Mouse (Mus musculus) ES-Bruce4 (cell line): ENCODE results near the gene Ndufs1. TPM values are rescaled to one million over a fixed set of nuclear protein-coding genes. Genes with fewer than 3 reads are reported as not detected.
"Not testable (repeated sequence)": the region's sequence is repeated elsewhere in the genome, so short reads cannot be mapped to it uniquely, and the experiment has no call there.

Experiments used
- H3K27ac ChIP-seq: 2 replicates; pipeline ENCODE4 v1.5.1; 2012; ENCODE audit warnings: low read length, inconsistent platforms; ENCODE audit not compliant: insufficient read depth
- H3K27me3 ChIP-seq: 2 replicates; pipeline ENCODE4 v1.6.1; 2012; ENCODE audit warnings: mild to moderate bottlenecking, low read length, inconsistent platforms; ENCODE audit not compliant: control insufficient read depth, poor library complexity, insufficient read depth, severe bottlenecking
- H3K36me3 ChIP-seq: 2 replicates; pipeline ENCODE4 v1.6.1; 2012; ENCODE audit warnings: inconsistent platforms, mild to moderate bottlenecking, low read length, moderate library complexity; ENCODE audit not compliant: control insufficient read depth, poor library complexity, insufficient read depth, severe bottlenecking
- H3K4me1 ChIP-seq: one replicate; pipeline ENCODE4 v1.8.1; 2011; ENCODE audit warnings: low read length; ENCODE audit not compliant: control insufficient read depth, insufficient read depth
- H3K4me3 ChIP-seq: 2 replicates; pipeline ENCODE4 v1.5.1; 2011; ENCODE audit warnings: low read depth, mild to moderate bottlenecking, low read length
- H3K9ac ChIP-seq: 2 replicates; pipeline ENCODE4 v1.6.1; 2012; ENCODE audit warnings: low read depth, mild to moderate bottlenecking, inconsistent platforms; ENCODE audit not compliant: poor library complexity, severe bottlenecking
- H3K9me3 ChIP-seq: replicated peaks from 2 replicates; pipeline ENCODE4 v1.6.1; 2012; ENCODE audit warnings: mild to moderate bottlenecking, low read length, inconsistent platforms; ENCODE audit not compliant: control insufficient read depth, poor library complexity, insufficient read depth, severe bottlenecking
- CTCF ChIP-seq: IDR thresholded peaks from one replicate; pipeline ENCODE4 v1.8.1; 2011; ENCODE audit warnings: low read depth, low read length
- EP300 ChIP-seq: IDR thresholded peaks from 2 replicates; pipeline ENCODE4 v1.6.1; 2011; ENCODE audit warnings: low read depth, low read length; ENCODE audit not compliant: insufficient read depth
- POLR2A ChIP-seq: IDR thresholded peaks from one replicate; pipeline ENCODE4 v1.8.1; 2011; ENCODE audit warnings: low read length; ENCODE audit not compliant: insufficient read depth
- polyA plus RNA-seq: library from polyadenylated mRNA; stranded (reverse); fragments of >200 nt; gene quantifications from 2 replicates; pipeline ENCODE4 v1.2.4, GENCODE M21; 2011; ENCODE audit warnings: low read depth; ENCODE audit not compliant: missing spikeins, insufficient read depth, insufficient read length

Ndufs1 gene
- polyA plus RNA-seq, 1 experiment = 106 TPM

DNA sequence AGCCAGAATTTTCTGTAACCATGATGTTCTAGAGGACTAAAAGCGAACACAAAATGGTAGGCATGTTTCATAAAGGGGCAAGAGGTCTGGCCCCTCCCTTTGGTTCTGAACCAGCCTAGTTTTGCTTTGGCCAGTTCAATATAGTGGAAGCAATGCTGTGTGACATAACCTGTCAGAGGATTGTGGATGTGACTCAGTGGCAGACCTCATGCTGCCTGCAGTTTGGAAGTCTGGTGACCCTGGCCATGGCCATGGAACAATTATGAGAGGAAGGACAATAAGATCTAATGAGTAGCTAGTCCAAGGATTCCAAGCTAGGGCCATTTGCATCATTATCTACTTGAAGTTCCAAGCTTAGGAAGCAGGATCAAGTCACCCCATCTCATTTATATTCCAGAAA, 4.8 kb upstream of the Ndufs1 start:
- Histone ChIP-seq H3K27ac (no peak overlapping the region), H3K4me3 (no peak overlapping the region), H3K9me3 (no peaks in the 10 kb centered on the region), H3K9ac (no peak overlapping the region), H3K4me1 (no peaks in the 10 kb centered on the region), H3K36me3 (peaks cover 28% of the 10 kb centered on the region), H3K27me3 (no peaks in the 10 kb centered on the region)
- TF ChIP-seq CTCF = no peak
- no peak for TF ChIP-seq EP300
- TF ChIP-seq POLR2A = no peak

DNA sequence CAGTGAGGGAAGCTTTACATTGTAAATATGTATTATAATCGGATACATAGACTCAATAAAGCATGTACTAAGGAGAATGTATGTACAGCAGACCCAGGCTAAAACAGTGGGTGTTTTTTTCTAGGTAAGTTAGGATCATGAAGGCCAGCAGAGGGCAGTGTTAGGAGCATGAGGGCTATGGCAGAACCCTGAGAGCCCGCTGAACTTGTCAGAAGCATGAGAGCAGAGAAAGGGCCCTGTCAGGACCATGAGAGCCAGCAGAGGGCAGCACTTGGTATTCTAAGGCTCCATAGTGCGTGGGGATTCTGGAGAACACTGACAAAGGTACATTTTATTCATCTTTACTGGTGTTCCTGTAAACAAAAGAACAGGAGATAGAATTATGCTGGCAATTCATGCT, 4.4 kb upstream of the Ndufs1 start:
- no peaks in the 10 kb centered on the region for H3K9me3 ChIP-seq
- no peak overlapping the region for H3K4me3 ChIP-seq
- H3K9ac ChIP-seq = no peak overlapping the region
- peaks cover 28% of the 10 kb centered on the region for H3K36me3 ChIP-seq
- no peak overlapping the region for H3K27ac ChIP-seq
- no peaks in the 10 kb centered on the region for H3K27me3 ChIP-seq
- no peaks in the 10 kb centered on the region for H3K4me1 ChIP-seq
- no peak for TF ChIP-seq POLR2A
- TF ChIP-seq CTCF = peak; percentile 98

DNA sequence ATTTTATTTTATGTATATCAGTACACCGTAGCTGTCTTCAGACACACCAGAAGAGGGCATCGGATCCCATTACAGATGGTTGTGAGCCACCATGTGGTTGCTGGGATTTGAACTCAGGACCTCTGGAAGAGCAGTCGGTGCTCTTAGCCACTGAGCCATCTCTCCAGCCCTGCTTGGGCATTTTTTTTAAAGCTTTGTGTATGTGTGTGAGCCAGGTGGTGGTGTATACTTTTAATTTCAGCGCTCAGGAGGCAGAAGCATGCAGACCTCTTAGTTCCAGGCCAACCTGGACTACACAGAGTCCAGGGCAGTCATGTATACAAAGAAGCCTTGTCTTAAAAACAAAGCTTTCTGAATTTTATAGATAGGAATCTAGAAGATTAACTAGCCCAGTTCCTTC, 3.9 kb upstream of the Ndufs1 start:
- Histone ChIP-seq H3K36me3 (peaks cover 28% of the 10 kb centered on the region), H3K27ac (peak overlapping the region; percentile 67; the same call in 1 of the 2 replicates)

DNA sequence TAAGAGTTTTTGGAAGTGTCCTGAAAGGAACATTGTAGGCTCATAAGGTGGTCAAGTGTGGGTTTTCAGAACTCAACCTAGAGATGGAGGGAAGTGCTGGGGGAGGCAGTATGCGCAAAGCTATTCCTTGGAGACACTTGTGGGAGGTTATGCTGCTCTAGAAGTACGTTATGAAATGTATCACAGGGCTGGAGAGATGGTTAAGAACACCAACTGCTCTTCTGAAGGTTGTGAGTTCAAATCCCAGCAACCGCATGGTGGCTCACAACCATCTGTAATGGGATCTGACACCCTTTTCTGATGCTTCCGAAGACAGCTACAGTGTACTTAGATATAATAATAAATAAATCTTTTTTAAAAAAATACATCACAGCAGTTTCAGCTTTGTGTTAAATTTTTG, 3.5 kb upstream of the Ndufs1 start:
- Histone ChIP-seq H3K9me3 (no peaks in the 10 kb centered on the region), H3K27ac (peak overlapping the region; percentile 21; the same call in 1 of the 2 replicates), H3K9ac (no peak overlapping the region), H3K4me1 (no peaks in the 10 kb centered on the region), H3K27me3 (no peaks in the 10 kb centered on the region), H3K4me3 (no peak overlapping the region), H3K36me3 (peaks cover 29% of the 10 kb centered on the region)
- TF ChIP-seq EP300 (no peak), POLR2A (no peak)

More for the DNA sequence above, 3.9 kb upstream of the Ndufs1 start:
- H3K27me3 ChIP-seq, H3K4me1 ChIP-seq, H3K9ac ChIP-seq, H3K4me3 ChIP-seq, H3K9me3 ChIP-seq: not testable (repeated sequence)

DNA sequence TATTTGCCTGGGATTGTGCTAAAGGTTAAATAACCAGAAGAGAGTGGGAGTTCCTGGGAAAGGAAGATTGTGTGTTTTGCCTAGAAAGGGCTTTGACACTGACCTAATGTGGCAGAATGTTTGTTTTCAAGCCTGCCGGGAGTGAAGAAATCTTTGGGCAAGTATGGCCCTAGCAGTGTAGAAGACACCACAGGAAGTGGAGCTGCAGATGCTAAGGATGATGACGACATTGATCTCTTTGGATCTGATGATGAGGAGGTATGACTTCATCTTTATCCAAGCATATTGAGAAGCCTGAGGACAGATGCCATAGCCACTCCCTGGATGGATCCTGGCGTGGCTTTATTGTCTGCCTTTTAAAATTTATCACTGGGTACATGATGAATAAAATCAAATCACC, 1.7 kb upstream of the Ndufs1 start:
- Histone ChIP-seq H3K4me3 (peak overlapping the region; percentile 38), H3K27ac (peak overlapping the region; percentile 70; the same call in 1 of the 2 replicates), H3K36me3 (peaks cover 34% of the 10 kb centered on the region), H3K27me3 (no peaks in the 10 kb centered on the region), H3K4me1 (no peaks in the 10 kb centered on the region), H3K9me3 (no peaks in the 10 kb centered on the region), H3K9ac (peak overlapping the region; percentile 99)
- TF ChIP-seq CTCF (no peak), EP300 (no peak), POLR2A (no peak)

DNA sequence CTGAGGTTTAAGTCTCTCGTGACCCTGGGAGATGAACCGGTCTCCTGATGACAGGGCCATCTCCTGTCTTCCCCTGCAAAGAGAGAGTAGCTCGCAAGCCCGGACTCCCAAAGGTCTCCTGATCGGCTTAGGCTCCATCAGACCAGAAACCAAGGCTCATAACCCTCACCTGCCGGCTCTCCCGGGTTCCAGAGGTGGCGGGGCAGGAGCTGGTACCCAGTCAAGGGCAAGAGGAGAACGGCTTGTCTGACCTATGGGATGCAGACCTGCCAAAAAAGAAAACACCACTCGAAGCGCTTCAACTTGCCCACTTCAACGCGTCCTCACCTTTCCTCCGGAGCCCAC, 402 bp downstream of the Ndufs1 start:
- Histone ChIP-seq H3K36me3 (peaks cover 43% of the 10 kb centered on the region), H3K4me3 (peak overlapping the region; percentile 100), H3K9me3 (no peaks in the 10 kb centered on the region), H3K27ac (peak overlapping the region; percentile 33), H3K4me1 (no peaks in the 10 kb centered on the region), H3K9ac (peak overlapping the region; percentile 99), H3K27me3 (no peaks in the 10 kb centered on the region)
- no peak for TF ChIP-seq EP300
- no peak for TF ChIP-seq CTCF
- no peak for TF ChIP-seq POLR2A

DNA sequence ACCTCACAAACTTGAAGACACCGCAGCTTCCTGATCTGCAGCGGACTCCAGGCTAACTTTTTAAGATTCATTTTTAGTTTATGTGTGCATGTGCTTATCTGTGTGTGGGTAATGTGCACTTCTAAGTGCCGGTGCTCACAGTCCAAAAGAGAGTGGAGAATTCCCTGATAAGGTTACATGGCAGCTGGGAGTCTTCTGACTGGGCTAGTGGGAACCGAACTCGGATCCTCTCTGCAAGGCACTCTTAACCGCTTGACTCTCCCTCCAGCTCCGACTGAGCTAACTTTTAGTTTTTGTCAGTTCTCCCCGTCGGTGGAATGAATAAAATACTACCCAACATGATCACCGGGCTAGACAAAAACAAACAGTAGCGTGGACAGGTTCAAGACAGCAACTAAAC, 780 bp downstream of the Ndufs1 start:
- Histone ChIP-seq H3K27ac (peak overlapping the region; percentile 33), H3K4me1 (no peaks in the 10 kb centered on the region), H3K36me3 (peaks cover 47% of the 10 kb centered on the region), H3K9ac (peak overlapping the region; percentile 99), H3K4me3 (peak overlapping the region; percentile 100), H3K27me3 (no peaks in the 10 kb centered on the region), H3K9me3 (no peaks in the 10 kb centered on the region)
- no peak for TF ChIP-seq CTCF
- no peak for TF ChIP-seq EP300
- TF ChIP-seq POLR2A = no peak
